Mouse (Mus musculus) hindbrain, embryonic 13.5 days (tissue): ENCODE measurements at regions not wholly inside any gene's neighbourhood (a gene's known extent, or its start where the extent isn't known, plus 50 kb on each side); places are given as distances from the start of the nearest gene placed in this dataset.
A peak's percentile ranks its signal among the peaks of the same experiment; 100 is the strongest.
"Not testable (repeated sequence)": the region's sequence is repeated elsewhere in the genome, so short reads cannot be mapped to it uniquely, and the experiment has no call there.

Experiments
- ATAC-seq: fragments of 200-750 bp; cut with Nextera tagmentation; 2 replicates; pipeline ENCODE4 v1.8.0; 2017; ENCODE audit warnings: moderate TSS enrichment; ENCODE audit not compliant: low FRiP score
- H3K27ac ChIP-seq: fragments of 300-500 bp; sonication (generic); 2 replicates; pipeline ENCODE4 v1.5.1; 2015; ENCODE audit warnings: inconsistent platforms, mild to moderate bottlenecking, moderate library complexity
- H3K27me3 ChIP-seq: fragments of 300-500 bp; sonication (generic); 2 replicates; pipeline ENCODE4 v1.6.1; 2015; ENCODE audit warnings: mild to moderate bottlenecking, inconsistent platforms
- H3K36me3 ChIP-seq: fragments of 300-500 bp; sonication (generic); 2 replicates; pipeline ENCODE4 v1.6.1; 2015; ENCODE audit warnings: mild to moderate bottlenecking, inconsistent platforms
- H3K4me1 ChIP-seq: fragments of 300-500 bp; sonication (generic); replicated peaks from 2 replicates; pipeline ENCODE4 v1.6.1; 2015; ENCODE audit warnings: inconsistent platforms
- H3K4me2 ChIP-seq: fragments of 300-500 bp; sonication (generic); 2 replicates; pipeline ENCODE4 v1.6.1; 2015; ENCODE audit warnings: inconsistent platforms, mild to moderate bottlenecking, moderate library complexity
- H3K4me3 ChIP-seq: fragments of 300-500 bp; sonication (generic); 2 replicates; pipeline ENCODE4 v1.5.1; 2015; ENCODE audit warnings: mild to moderate bottlenecking, inconsistent platforms
- H3K9ac ChIP-seq: fragments of 300-500 bp; sonication (generic); 2 replicates; pipeline ENCODE4 v1.6.1; 2015; ENCODE audit warnings: mild to moderate bottlenecking, inconsistent platforms
- H3K9me3 ChIP-seq: fragments of 300-500 bp; sonication (generic); 2 replicates; pipeline ENCODE4 v1.6.1; 2016; ENCODE audit warnings: inconsistent platforms
- WGBS: fragments of 180-500 bp; shearing (Covaris S2); methylation state at CpG from one replicate; pipeline ENCODE4 v1.1.7; 2015; 5-methylcytosine and 5-hydroxymethylcytosine counted together

GRCm38 (mm10) chr3:4834459-4834858 is 916.1 kb upstream of the Gm8797 start:
- H3K36me3 ChIP-seq, result no peaks in the 10 kb centered on the region
- ATAC-seq, result no peak
- 98% methylated on average over 1 of the region's 1 CpGs for WGBS

DNA sequence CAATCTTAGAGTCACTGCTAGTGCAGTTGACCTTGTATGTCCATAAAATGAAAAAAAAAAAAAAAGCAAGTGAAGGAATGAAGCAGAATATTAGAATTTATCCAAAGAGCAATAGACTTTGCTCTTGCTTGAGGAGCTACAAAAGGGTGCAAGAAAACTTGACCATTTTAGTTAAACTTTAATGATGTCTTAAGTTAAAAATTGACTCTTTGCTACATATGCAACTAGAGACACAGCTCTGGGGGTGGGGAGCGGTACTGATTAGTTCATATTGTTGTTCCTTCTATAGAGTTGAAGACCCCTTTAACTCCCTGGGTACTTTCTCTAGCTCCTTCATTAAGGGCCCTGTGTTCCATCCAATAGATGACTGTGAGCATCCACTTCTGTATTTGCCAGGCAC is 915.0 kb upstream of the Gm8797 start:
- Histone ChIP-seq H3K9ac (no peak overlapping the region), H3K36me3 (no peaks in the 10 kb centered on the region)
- ATAC-seq, result no peak

More at GRCm38 (mm10) chr3:4834459-4834858, 916.1 kb upstream of the Gm8797 start:
- Histone ChIP-seq H3K27me3 (no peaks in the 10 kb centered on the region), H3K9ac (no peak overlapping the region), H3K4me1 (no peaks in the 10 kb centered on the region), H3K4me2 (no peak overlapping the region), H3K4me3 (no peak overlapping the region), H3K27ac (no peak overlapping the region), H3K9me3 (no peaks in the 10 kb centered on the region)

GRCm38 (mm10) chr3:4836888-4837287 is 913.7 kb upstream of the Gm8797 start:
- no peaks in the 10 kb centered on the region for H3K36me3 ChIP-seq
- H3K9me3 ChIP-seq, result no peaks in the 10 kb centered on the region
- H3K9ac ChIP-seq, result no peak overlapping the region
- no peaks in the 10 kb centered on the region for H3K27me3 ChIP-seq
- ATAC-seq, result no peak
- no peak overlapping the region for H3K4me2 ChIP-seq
- no peaks in the 10 kb centered on the region for H3K4me1 ChIP-seq
- WGBS, result 67% methylated on average over 1 of the region's 1 CpGs
- H3K27ac ChIP-seq, result no peak overlapping the region
- no peak overlapping the region for H3K4me3 ChIP-seq

More for the DNA sequence above, 915.0 kb upstream of the Gm8797 start:
- 96% methylated on average over 1 of the region's 1 CpGs for WGBS
- Histone ChIP-seq H3K9me3 (no peaks in the 10 kb centered on the region), H3K4me3 (no peak overlapping the region), H3K27me3 (no peaks in the 10 kb centered on the region), H3K27ac (no peak overlapping the region), H3K4me2 (no peak overlapping the region), H3K4me1 (no peaks in the 10 kb centered on the region)

- no peaks in the 10 kb centered on the region for H3K36me3 ChIP-seq
- H3K9me3 ChIP-seq, result no peaks in the 10 kb centered on the region
- no peak for ATAC-seq
- H3K27ac ChIP-seq, result no peak overlapping the region
- H3K4me2 ChIP-seq, result no peak overlapping the region
- H3K4me1 ChIP-seq, result 0 out of 2 replicates have a peak, but pooled peaks cover 3% of the 10 kb centered on the region
- 46% methylated on average over 1 of the region's 1 CpGs for WGBS
- no peaks in the 10 kb centered on the region for H3K27me3 ChIP-seq
- no peak overlapping the region for H3K9ac ChIP-seq
- no peak overlapping the region for H3K4me3 ChIP-seq
Observed at GRCm38 (mm10) chr3:4854958-4855566, 895.5 kb upstream of the Gm8797 start.

- no peak for ATAC-seq
- Histone ChIP-seq H3K4me2 (no peak overlapping the region), H3K4me1 (0 out of 2 replicates have a peak, but pooled peaks cover 3% of the 10 kb centered on the region), H3K9me3 (no peaks in the 10 kb centered on the region), H3K27ac (no peak overlapping the region), H3K36me3 (no peaks in the 10 kb centered on the region), H3K4me3 (no peak overlapping the region), H3K27me3 (no peaks in the 10 kb centered on the region), H3K9ac (no peak overlapping the region)
Observed at GRCm38 (mm10) chr3:4856571-4856970, 894.0 kb upstream of the Gm8797 start.

GRCm38 (mm10) chr3:4866226-4866625 is 884.4 kb upstream of the Gm8797 start:
- Histone ChIP-seq H3K9me3 (0 out of 2 replicates have a peak, but pooled peaks cover 4% of the 10 kb centered on the region), H3K4me3 (no peak overlapping the region), H3K4me2 (no peak overlapping the region), H3K36me3 (no peaks in the 10 kb centered on the region), H3K27me3 (no peaks in the 10 kb centered on the region), H3K4me1 (no peaks in the 10 kb centered on the region), H3K9ac (no peak overlapping the region), H3K27ac (no peak overlapping the region)
- WGBS, result 75% methylated on average over 1 of the region's 1 CpGs
- no peak for ATAC-seq

DNA sequence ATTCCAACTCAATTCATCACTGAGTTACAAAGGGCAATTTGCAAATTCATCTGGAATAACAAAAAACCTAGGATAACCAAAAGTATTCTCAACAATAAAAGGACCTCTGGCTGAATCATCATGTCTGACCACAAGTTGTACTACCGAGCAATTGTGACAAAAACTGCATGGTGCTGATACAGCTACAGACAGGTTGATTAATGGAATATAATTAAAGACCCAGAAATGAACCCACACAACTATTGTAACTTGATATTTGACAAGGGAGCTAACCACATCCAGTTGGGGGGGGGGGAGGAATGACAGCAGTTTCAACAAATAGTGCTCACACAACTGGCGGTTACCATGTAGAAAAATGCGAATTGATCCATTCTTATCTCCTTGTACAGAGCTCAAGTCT is 864.7 kb upstream of the Gm8797 start:
- H3K4me3 ChIP-seq, result no peak overlapping the region

GRCm38 (mm10) chr3:4893108-4893507 is 857.5 kb upstream of the Gm8797 start:
- Histone ChIP-seq H3K4me1 (no peaks in the 10 kb centered on the region), H3K27me3 (no peaks in the 10 kb centered on the region), H3K9me3 (peaks cover 5% of the 10 kb centered on the region), H3K4me3 (no peak overlapping the region), H3K36me3 (no peaks in the 10 kb centered on the region), H3K9ac (no peak overlapping the region), H3K4me2 (no peak overlapping the region), H3K27ac (no peak overlapping the region)
- WGBS, result 94% methylated on average over 2 of the region's 2 CpGs
- no peak for ATAC-seq

More for the DNA sequence above, 864.7 kb upstream of the Gm8797 start:
- WGBS, result 93% methylated on average over 3 of the region's 3 CpGs
- no peaks in the 10 kb centered on the region for H3K36me3 ChIP-seq
- no peak overlapping the region for H3K4me2 ChIP-seq
- H3K9ac ChIP-seq, result no peak overlapping the region
- no peak for ATAC-seq
- H3K4me1 ChIP-seq, result no peaks in the 10 kb centered on the region
- no peaks in the 10 kb centered on the region for H3K27me3 ChIP-seq
- H3K9me3 ChIP-seq, result no peaks in the 10 kb centered on the region
- H3K27ac ChIP-seq, result no peak overlapping the region

- Histone ChIP-seq H3K27me3 (no peaks in the 10 kb centered on the region), H3K9me3 (peaks cover 5% of the 10 kb centered on the region), H3K4me3 (no peak overlapping the region), H3K4me1 (no peaks in the 10 kb centered on the region), H3K36me3 (no peaks in the 10 kb centered on the region), H3K9ac (no peak overlapping the region), H3K4me2 (no peak overlapping the region), H3K27ac (no peak overlapping the region)
- WGBS, result 78% methylated on average over 2 of the region's 2 CpGs
- no peak for ATAC-seq
Observed at GRCm38 (mm10) chr3:4895811-4896210, 854.8 kb upstream of the Gm8797 start.

DNA sequence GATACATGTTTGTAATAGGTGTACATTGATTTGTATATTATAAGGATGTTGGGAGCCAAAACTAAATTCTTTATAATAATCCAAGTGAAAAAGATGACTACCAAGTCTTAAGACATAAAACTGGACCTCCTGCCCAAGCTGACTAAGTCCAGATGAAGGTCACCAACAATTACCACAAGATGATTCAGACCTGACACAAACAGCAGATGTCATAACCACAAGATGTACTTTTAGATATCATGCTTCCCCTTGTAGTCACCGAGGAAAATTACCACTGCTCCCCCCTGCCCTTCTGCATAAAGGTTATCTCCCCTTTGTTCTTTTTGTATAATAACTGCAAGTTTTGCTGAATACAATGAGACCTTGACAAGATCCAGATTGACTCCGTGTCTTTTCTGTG is 843.0 kb upstream of the Gm8797 start:
- ATAC-seq, H3K4me2 ChIP-seq, H3K4me3 ChIP-seq, H3K36me3 ChIP-seq, H3K9ac ChIP-seq, H3K9me3 ChIP-seq, H3K4me1 ChIP-seq, H3K27ac ChIP-seq, H3K27me3 ChIP-seq: not testable (repeated sequence)
- 85% methylated on average over 2 of the region's 2 CpGs for WGBS

GRCm38 (mm10) chr3:4930731-4931130 is 819.9 kb upstream of the Gm8797 start:
- H3K4me1 ChIP-seq, H3K36me3 ChIP-seq, H3K9me3 ChIP-seq, H3K4me3 ChIP-seq, ATAC-seq, H3K9ac ChIP-seq, H3K27me3 ChIP-seq, H3K27ac ChIP-seq, H3K4me2 ChIP-seq: not testable (repeated sequence)
- WGBS, result 98% methylated on average over 3 of the region's 3 CpGs

- peaks cover 11% of the 10 kb centered on the region for H3K4me1 ChIP-seq
- no peak overlapping the region for H3K27ac ChIP-seq
- H3K9ac ChIP-seq, result no peak overlapping the region
- no peaks in the 10 kb centered on the region for H3K36me3 ChIP-seq
- ATAC-seq, result no peak
- H3K27me3 ChIP-seq, result no peaks in the 10 kb centered on the region
- no peaks in the 10 kb centered on the region for H3K9me3 ChIP-seq
- no peak overlapping the region for H3K4me2 ChIP-seq
- 80% methylated on average over 1 of the region's 1 CpGs for WGBS
- no peak overlapping the region for H3K4me3 ChIP-seq
Observed at GRCm38 (mm10) chr3:4971496-4971895, 779.1 kb upstream of the Gm8797 start.

DNA sequence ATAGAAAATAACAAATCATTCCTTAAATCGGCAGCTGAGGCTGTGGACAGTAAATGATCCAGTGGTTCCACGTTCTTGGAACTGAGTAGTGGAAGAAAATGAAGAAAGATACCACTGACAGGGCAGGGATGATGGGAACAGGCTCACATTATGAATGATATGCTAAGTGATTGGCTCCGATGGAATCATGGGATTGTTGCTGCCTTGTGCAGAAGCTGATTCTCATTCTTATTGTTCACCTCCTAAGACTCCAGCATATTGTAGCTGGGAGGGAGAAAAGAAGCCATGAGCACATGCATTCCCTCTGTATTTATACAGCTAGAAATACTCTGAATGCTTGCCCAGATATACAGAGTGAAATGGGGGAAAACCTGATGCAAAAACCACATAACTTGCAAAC is 777.3 kb upstream of the Gm8797 start:
- Histone ChIP-seq H3K4me2 (no peak overlapping the region), H3K36me3 (no peaks in the 10 kb centered on the region), H3K9me3 (no peaks in the 10 kb centered on the region), H3K9ac (no peak overlapping the region), H3K4me3 (no peak overlapping the region), H3K4me1 (peaks cover 17% of the 10 kb centered on the region), H3K27ac (peak overlapping the region; percentile 66), H3K27me3 (no peaks in the 10 kb centered on the region)
- ATAC-seq, result peak; percentile 67
- 47% methylated on average over 3 of the region's 3 CpGs for WGBS
